Mouse (Mus musculus): ENCODE data around the gene Ltbp1. TPM values are rescaled to one million over a fixed set of nuclear protein-coding genes. Genes with fewer than 3 reads are reported as not detected.

Gene Ltbp1
- total and polyA plus RNA-seq, 3 experiments: 0.01 to 0.04 TPM; not detected in 1

DNA sequence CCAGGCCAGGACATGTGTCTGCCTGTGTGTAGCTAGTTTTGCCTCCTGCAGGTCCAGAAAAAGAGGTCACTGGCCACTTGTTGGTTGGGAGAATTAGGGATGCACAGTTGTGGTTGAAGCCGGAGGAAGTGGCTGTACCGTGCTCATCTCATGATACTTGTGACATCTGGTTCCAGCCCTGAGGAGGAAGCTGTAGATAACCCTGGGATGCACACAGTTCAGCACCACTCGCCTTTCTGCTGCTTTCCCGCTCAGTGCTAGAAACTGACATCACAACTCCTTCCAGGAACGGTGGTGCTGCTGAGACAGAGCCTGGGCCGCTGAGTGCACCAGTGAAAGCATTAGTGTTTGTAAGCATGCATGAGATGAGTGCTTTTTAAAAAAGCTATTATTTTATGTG lies 5.6 kb downstream of the Ltbp1 start:
- Histone ChIP-seq H3K36me3 (ENCODE audit: control insufficient read depth in 1 of 2, insufficient read depth in 2 of 2, low read length in 2 of 2) (no peaks in the 10 kb centered on the region; a peak in 1 of 4 replicates), H3K4me3 (ENCODE audit: control insufficient read depth in 1 of 2, insufficient read depth in 1 of 2, low read depth in 2 of 2, low read length in 2 of 2) (no peak overlapping the region), H3K9ac (ENCODE audit: control insufficient read depth, low read depth, low read length, poor library complexity, severe bottlenecking) (no peak overlapping the region), H3K9me3 (replicated peaks; ENCODE audit: insufficient read depth, low read length) (no peaks in the 10 kb centered on the region), H3K27me3 (ENCODE audit: control insufficient read depth in 1 of 2, insufficient read depth in 2 of 2, low read length in 2 of 2) (no peaks in the 10 kb centered on the region), H3K79me2 (ENCODE audit: control insufficient read depth, insufficient read depth, low read length, poor library complexity) (no peaks in the 10 kb centered on the region), H3K4me1 (ENCODE audit: control insufficient read depth in 1 of 2, insufficient read depth in 2 of 2, low read length in 2 of 2) (no peaks in the 10 kb centered on the region), H3K27ac (ENCODE audit: control insufficient read depth, low read depth, low read length) (no peak overlapping the region)
- DNase-seq (ENCODE audit: low read depth, low spot score): peak; percentile 42
- TF ChIP-seq TAL1 (IDR thresholded peaks at IDR 0.05; ENCODE audit: low read length) (0 out of 2 replicates have a peak, but pooled peaks have one; percentile 11), GABPA (IDR thresholded peaks at IDR 0.05; ENCODE audit: low read depth, low read length) (no peak)

DNA sequence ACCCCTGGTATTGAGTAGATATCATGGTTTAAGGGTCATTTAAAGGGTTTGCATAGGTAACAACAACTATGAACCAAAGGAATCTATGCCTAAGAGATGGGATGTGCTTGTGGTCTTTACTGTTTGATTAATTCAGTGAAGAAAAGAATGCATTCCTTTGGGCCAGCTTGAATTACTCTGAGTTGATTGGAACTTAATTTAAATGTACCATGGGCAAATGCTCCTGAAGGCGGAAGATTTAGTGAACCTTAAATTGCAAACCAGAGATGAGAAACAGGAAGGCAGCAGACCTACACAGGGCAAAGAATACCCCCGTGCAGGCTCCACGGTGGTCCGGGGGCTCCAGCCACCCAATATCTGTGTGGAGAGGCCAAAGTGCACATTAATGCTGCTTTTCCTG lies 7.8 kb downstream of the Ltbp1 start:
- Histone ChIP-seq H3K4me3 (ENCODE audit: control insufficient read depth in 1 of 2, insufficient read depth in 1 of 2, low read depth in 2 of 2, low read length in 2 of 2) (no peak overlapping the region), H3K36me3 (ENCODE audit: control insufficient read depth in 1 of 2, insufficient read depth in 2 of 2, low read length in 2 of 2) (no peaks in the 10 kb centered on the region; a peak in 1 of 4 replicates), H3K9ac (ENCODE audit: control insufficient read depth, low read depth, low read length, poor library complexity, severe bottlenecking) (no peak overlapping the region), H3K27me3 (ENCODE audit: control insufficient read depth in 1 of 2, insufficient read depth in 2 of 2, low read length in 2 of 2) (no peaks in the 10 kb centered on the region; a peak in 1 of 4 replicates), H3K27ac (ENCODE audit: control insufficient read depth, low read depth, low read length) (no peak overlapping the region), H3K4me1 (ENCODE audit: control insufficient read depth in 1 of 2, insufficient read depth in 2 of 2, low read length in 2 of 2) (no peaks in the 10 kb centered on the region), H3K79me2 (ENCODE audit: control insufficient read depth, insufficient read depth, low read length, poor library complexity) (no peaks in the 10 kb centered on the region), H3K9me3 (replicated peaks; ENCODE audit: insufficient read depth, low read length) (no peaks in the 10 kb centered on the region)
- no peak for TF ChIP-seq SMC3 (IDR thresholded peaks at IDR 0.05; ENCODE audit: low read depth, low read length)
- no peak for TF ChIP-seq GABPA (IDR thresholded peaks at IDR 0.05; ENCODE audit: low read depth, low read length)
- TF ChIP-seq CTCF (IDR thresholded peaks at IDR 0.05 in 2 of 3, conservative IDR thresholded peaks at IDR 0.05 in 1 of 3; ENCODE audit: control insufficient read depth in 1 of 3, insufficient read depth in 1 of 3, low read depth in 2 of 3, low read length in 3 of 3, poor library complexity in 1 of 3, severe bottlenecking in 1 of 3): no peak
- TF ChIP-seq MYC (IDR thresholded peaks at IDR 0.05; ENCODE audit: low read depth, low read length): no peak
- no peak for TF ChIP-seq USF1 (IDR thresholded peaks at IDR 0.05; ENCODE audit: low read depth, low read length)
- TF ChIP-seq CHD2 (IDR thresholded peaks at IDR 0.05; ENCODE audit: low read length): no peak
- no peak for TF ChIP-seq SIN3A (IDR thresholded peaks at IDR 0.05; ENCODE audit: low read length)
- no peak for TF ChIP-seq HCFC1 (IDR thresholded peaks at IDR 0.05; ENCODE audit: low read depth, low read length)
- TF ChIP-seq TAL1 (IDR thresholded peaks at IDR 0.05; ENCODE audit: low read length): no peak
- TF ChIP-seq MXI1 (IDR thresholded peaks at IDR 0.05; ENCODE audit: low read depth, low read length): no peak
- TF ChIP-seq E2F4 (IDR thresholded peaks at IDR 0.05; ENCODE audit: borderline replicate concordance, low read depth, low read length): no peak
- no peak for TF ChIP-seq TCF12 (IDR thresholded peaks at IDR 0.05; ENCODE audit: low read depth, low read length)
- no peak for TF ChIP-seq MEF2A (IDR thresholded peaks at IDR 0.05; ENCODE audit: extremely low read depth, insufficient replicate concordance, low read depth, low read length, poor library complexity, severe bottlenecking)
- TF ChIP-seq TBP (IDR thresholded peaks at IDR 0.05; ENCODE audit: low read depth, low read length): no peak
- TF ChIP-seq MAZ (IDR thresholded peaks at IDR 0.05; ENCODE audit: low read depth, low read length): no peak
- TF ChIP-seq JUND (IDR thresholded peaks at IDR 0.05; ENCODE audit: low read depth, low read length): no peak
- TF ChIP-seq NELFE (IDR thresholded peaks at IDR 0.05; ENCODE audit: low read depth, low read length): no peak
- TF ChIP-seq GATA1 (IDR thresholded peaks at IDR 0.05; ENCODE audit: low read depth, low read length): no peak
- DNase-seq (ENCODE audit: low read depth, low spot score): no peak

Measured in MEL (cell line).